Mouse (Mus musculus) kidney, postnatal 0 days (tissue): ENCODE measurements around the gene Haus7. TPM values are rescaled to one million over a fixed set of nuclear protein-coding genes. Genes with fewer than 3 reads are reported as not detected.

Experiments
- ATAC-seq: fragments of 200-750 bp; cut with Nextera tagmentation; replicated peaks from 2 replicates; pipeline ENCODE4 v1.8.0; 2017; ENCODE audit warnings: low read depth, moderate number of reproducible peaks, moderate TSS enrichment, moderate library complexity; ENCODE audit not compliant: low FRiP score
- DNase-seq: peaks from one replicate; pipeline ENCODE4 v3.0.0-alpha.2; 2016; ENCODE audit warnings: low spot score
- H3K27ac ChIP-seq: fragments of 300-500 bp; sonication (generic); 2 replicates; pipeline ENCODE4 v1.5.1; 2014; ENCODE audit warnings: mild to moderate bottlenecking
- H3K27me3 ChIP-seq: fragments of 300-500 bp; sonication (generic); 2 replicates; pipeline ENCODE4 v1.6.1; 2014; ENCODE audit warnings: low read length, mixed read lengths; ENCODE audit not compliant: insufficient read depth
- H3K36me3 ChIP-seq: fragments of 300-500 bp; sonication (generic); 2 replicates; pipeline ENCODE4 v1.6.1; 2014; ENCODE audit warnings: low read length, mixed read lengths; ENCODE audit not compliant: insufficient read depth
- H3K4me1 ChIP-seq: fragments of 300-500 bp; sonication (generic); replicated peaks from 2 replicates; pipeline ENCODE4 v1.6.1; 2014; ENCODE audit warnings: antibody characterized with exemption, low read length, mixed read lengths; ENCODE audit not compliant: insufficient read depth
- H3K4me2 ChIP-seq: fragments of 300-500 bp; sonication (generic); 2 replicates; pipeline ENCODE4 v1.6.1; 2014; ENCODE audit warnings: mild to moderate bottlenecking, low read length, moderate library complexity, mixed read lengths
- H3K4me3 ChIP-seq: fragments of 300-500 bp; sonication (generic); replicated peaks from 2 replicates; pipeline ENCODE4 v1.5.1; 2014; ENCODE audit warnings: low read depth, low read length
- H3K9ac ChIP-seq: fragments of 300-500 bp; sonication (generic); 2 replicates; pipeline ENCODE4 v1.6.1; 2014; ENCODE audit warnings: low read depth, low read length
- H3K9me3 ChIP-seq: fragments of 300-500 bp; sonication (generic); replicated peaks from 2 replicates; pipeline ENCODE4 v1.6.1; 2016; ENCODE audit warnings: low read length, inconsistent platforms, mixed read lengths
- CTCF ChIP-seq: IDR thresholded peaks from 2 replicates; pipeline ENCODE4 v1.5.1; 2016; ENCODE audit warnings: antibody characterized with exemption, low read depth, mild to moderate bottlenecking, moderate library complexity
- WGBS: fragments of 180-500 bp; shearing (Covaris S2); extraction: QIAGEN DNeasy Blood & Tissue Kit; methylation state at CpG from one replicate; pipeline ENCODE4 v1.1.7; 2014; 5-methylcytosine and 5-hydroxymethylcytosine counted together
- polyA plus RNA-seq: library from polyadenylated mRNA; unstranded; fragments of >200 nt; fragmentation: Nextera tagmentation; extraction: Ambion mirVana; gene quantifications from 2 replicates; pipeline ENCODE4 v1.2.1, GENCODE M21; 2015

Haus7 gene
- polyA plus RNA-seq, 1 experiment from 2014 or later: 40.3 TPM

GRCm38 (mm10) chrX:73471764-73472163, 12.9 kb upstream of the Haus7 start:
- no peak overlapping the region for H3K9ac ChIP-seq
- no peaks in the 10 kb centered on the region for H3K27me3 ChIP-seq
- 87% methylated on average over 3 of the region's 3 CpGs for WGBS
- ATAC-seq: no peak
- H3K36me3 ChIP-seq: no peaks in the 10 kb centered on the region
- 0 out of 2 replicates have a peak, but pooled peaks cover 3% of the 10 kb centered on the region for H3K4me1 ChIP-seq
- DNase-seq: no peak
- no peaks in the 10 kb centered on the region for H3K9me3 ChIP-seq
- H3K4me2 ChIP-seq: no peak overlapping the region
- no peak overlapping the region for H3K4me3 ChIP-seq
- H3K27ac ChIP-seq: no peak overlapping the region
- no peak for TF ChIP-seq CTCF

DNA sequence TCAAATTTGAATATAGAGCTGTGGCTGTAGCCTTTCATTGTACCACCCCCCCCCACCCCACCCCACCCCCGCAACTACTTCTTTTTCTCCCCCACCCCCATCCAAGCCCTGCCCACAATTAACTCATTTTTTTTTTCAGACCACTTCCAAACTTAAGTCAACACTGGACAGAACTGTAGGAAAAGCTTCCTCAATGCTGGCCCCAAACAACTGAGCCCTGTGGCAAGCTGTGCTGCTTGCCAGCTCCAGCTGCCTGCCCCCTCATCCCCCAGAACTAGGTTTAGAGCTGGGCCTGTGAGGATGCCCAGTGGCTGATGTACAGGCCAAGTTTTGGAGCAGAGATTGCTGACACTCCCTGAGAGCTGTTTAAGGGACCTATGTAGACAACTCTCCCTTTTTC, 9.9 kb upstream of the Haus7 start:
- DNase-seq (no peak), ATAC-seq (no peak)
- 53% methylated on average over 1 of the region's 1 CpGs for WGBS
- Histone ChIP-seq H3K4me2 (no peak overlapping the region), H3K9me3 (no peaks in the 10 kb centered on the region), H3K27me3 (no peaks in the 10 kb centered on the region), H3K9ac (no peak overlapping the region), H3K27ac (0 out of 2 replicates have a peak overlapping the region, but pooled peaks have one; percentile 13), H3K4me3 (no peak overlapping the region), H3K4me1 (no peaks in the 10 kb centered on the region), H3K36me3 (no peaks in the 10 kb centered on the region)
- TF ChIP-seq CTCF: no peak

DNA sequence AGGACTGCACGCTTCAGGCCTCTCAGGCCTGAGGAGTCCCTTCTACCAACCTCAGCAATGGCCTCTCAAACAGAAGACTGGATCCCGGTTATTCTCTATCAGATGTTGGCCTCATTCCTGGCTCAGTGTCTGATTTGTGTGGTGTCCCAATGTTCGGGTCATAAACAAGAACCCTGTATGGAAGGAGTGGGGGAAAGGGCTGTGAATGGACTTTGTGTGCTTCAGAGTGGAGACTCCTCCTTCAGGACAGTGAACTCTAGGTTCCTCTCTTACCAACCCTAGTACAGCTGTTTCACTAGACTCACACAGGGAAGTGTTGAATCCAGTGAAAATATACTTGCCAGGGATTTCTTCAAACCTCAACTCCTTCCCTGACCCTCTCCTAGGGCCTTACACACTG, 9.5 kb upstream of the Haus7 start:
- no peak for TF ChIP-seq CTCF
- no peak for ATAC-seq
- WGBS: 73% methylated on average over 3 of the region's 3 CpGs

DNA sequence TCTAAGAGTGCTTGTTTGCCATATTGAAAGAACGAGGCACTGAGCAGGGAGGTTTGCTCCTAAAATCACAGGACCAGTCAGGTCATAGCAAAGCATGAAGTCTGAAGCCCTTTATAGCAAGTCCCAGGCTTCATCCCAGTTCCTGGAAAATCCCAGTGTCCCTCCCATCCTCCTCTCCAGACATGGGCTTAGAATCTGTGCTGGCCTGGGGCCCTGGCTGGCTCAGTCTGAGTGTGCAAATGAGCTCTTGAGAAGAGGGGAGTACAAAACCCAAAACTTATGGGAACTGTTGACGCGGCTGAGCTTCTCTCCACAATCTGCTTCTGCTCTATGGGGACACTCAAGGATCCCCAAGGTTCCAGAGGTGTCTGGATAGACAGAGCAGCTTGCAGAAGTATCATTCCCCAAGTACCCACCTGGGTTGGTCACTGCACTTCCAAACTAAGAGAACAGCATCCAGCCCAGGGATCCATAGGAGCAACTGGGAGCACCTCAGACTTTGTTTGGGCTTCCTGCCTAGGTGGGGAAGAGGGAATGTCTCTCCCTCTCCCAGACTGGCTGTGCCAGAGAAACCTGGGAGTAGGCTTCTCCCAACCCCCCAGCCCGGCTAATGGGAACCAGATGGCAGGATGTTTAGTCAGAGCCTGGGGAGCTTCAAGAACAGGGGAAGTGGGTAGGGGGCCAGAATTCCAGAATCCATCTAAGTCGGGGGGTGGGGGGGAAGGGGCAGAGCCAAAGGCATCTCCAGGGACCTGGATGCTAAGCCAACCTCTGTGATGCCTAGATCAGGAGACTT, 8.8 kb upstream of the Haus7 start:
- ATAC-seq: no peak
- no peak overlapping the region for H3K4me2 ChIP-seq
- H3K27me3 ChIP-seq: no peaks in the 10 kb centered on the region
- no peak for TF ChIP-seq CTCF
- no peak overlapping the region for H3K4me3 ChIP-seq
- H3K4me1 ChIP-seq: no peaks in the 10 kb centered on the region
- H3K36me3 ChIP-seq: no peaks in the 10 kb centered on the region
- no peak overlapping the region; the same call in 1 of the 2 replicates for H3K27ac ChIP-seq
- no peak overlapping the region for H3K9ac ChIP-seq
- DNase-seq: no peak
- WGBS: 58% methylated on average over 5 of the region's 5 CpGs
- no peaks in the 10 kb centered on the region for H3K9me3 ChIP-seq

More for the DNA sequence above, 9.5 kb upstream of the Haus7 start:
- Histone ChIP-seq H3K9ac (no peak overlapping the region), H3K36me3 (no peaks in the 10 kb centered on the region), H3K27ac (no peak overlapping the region), H3K9me3 (no peaks in the 10 kb centered on the region), H3K27me3 (no peaks in the 10 kb centered on the region), H3K4me3 (no peak overlapping the region), H3K4me1 (no peaks in the 10 kb centered on the region), H3K4me2 (no peak overlapping the region)
- peak; percentile 50 for DNase-seq

GRCm38 (mm10) chrX:73465483-73466186, 6.8 kb upstream of the Haus7 start:
- no peak overlapping the region for H3K9ac ChIP-seq
- ATAC-seq (no peak; the same call in 1 of the 2 replicates), DNase-seq (no peak)
- H3K36me3 ChIP-seq: no peaks in the 10 kb centered on the region
- H3K4me1 ChIP-seq: no peaks in the 10 kb centered on the region
- H3K4me3 ChIP-seq: no peak overlapping the region
- H3K9me3 ChIP-seq: no peaks in the 10 kb centered on the region
- no peak for TF ChIP-seq CTCF
- WGBS: 64% methylated on average over 9 of the region's 9 CpGs
- no peak overlapping the region for H3K4me2 ChIP-seq
- no peak overlapping the region for H3K27ac ChIP-seq
- H3K27me3 ChIP-seq: no peaks in the 10 kb centered on the region

- 63% methylated on average over 4 of the region's 4 CpGs for WGBS
- ATAC-seq (no peak), DNase-seq (no peak)
Observed at GRCm38 (mm10) chrX:73460792-73461191, 1.9 kb upstream of the Haus7 start.

More at GRCm38 (mm10) chrX:73460792-73461191, 1.9 kb upstream of the Haus7 start:
- H3K9ac ChIP-seq: no peak overlapping the region
- H3K4me3 ChIP-seq: no peak overlapping the region
- no peaks in the 10 kb centered on the region for H3K36me3 ChIP-seq
- H3K4me2 ChIP-seq: no peak overlapping the region
- no peaks in the 10 kb centered on the region for H3K9me3 ChIP-seq
- H3K27me3 ChIP-seq: no peaks in the 10 kb centered on the region
- no peak for TF ChIP-seq CTCF
- H3K27ac ChIP-seq: no peak overlapping the region
- no peaks in the 10 kb centered on the region for H3K4me1 ChIP-seq
